Comparison of ENCODE assay signal across 17 mouse cellular contexts in the genomic region with DNA sequence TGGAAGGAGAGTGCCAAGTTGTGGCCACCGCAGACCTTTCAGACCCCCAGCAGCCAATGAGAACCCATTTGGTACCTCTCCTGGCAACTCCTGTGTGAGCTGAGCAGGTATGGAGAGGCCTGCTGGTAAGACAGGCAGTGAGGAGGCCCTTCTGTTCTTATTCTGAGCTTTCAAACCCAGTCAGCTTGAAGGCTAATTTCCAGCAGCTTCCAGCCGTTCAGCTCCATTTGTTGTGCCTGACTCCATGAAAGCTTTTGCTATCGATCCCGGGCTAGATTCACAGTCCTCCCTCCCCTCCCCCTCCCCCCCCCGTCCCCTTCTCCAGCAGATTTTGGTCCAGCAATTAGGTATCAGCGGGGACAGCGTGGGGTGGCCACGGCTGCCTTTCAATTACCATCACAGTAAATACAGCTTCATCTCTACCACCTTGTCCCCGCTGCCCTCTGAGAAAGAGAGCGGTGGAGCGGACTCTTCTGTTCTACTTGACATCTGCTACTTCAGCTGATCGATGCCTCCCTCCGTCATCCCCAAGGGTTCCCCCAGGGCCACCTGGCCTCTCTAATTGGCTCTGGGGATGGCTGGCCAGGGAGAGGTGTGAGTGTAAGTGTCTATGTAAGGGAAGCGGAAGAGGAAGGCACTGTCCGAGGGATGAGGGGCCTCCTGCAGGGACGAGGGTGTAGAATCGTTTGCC.
DNase-seq lines count a peak whose midpoint lies in the region; ATAC-seq and TF ChIP-seq lines count a peak whose summit lies in the region.
"Had no signal": no experiment of that assay in that cellular context is flagged by ENCODE, and none has a peak within 500 bp of the region (broad histone marks: within the 10 kb centered on the region; RNA-seq: fewer than 3 reads in every experiment).

No protein-coding gene starts in this region.

- H3K36me3 ChIP-seq in hindbrain, embryonic 10.5 days, result no peaks in the 10 kb centered on the region
- H3K36me3 ChIP-seq in hindbrain, postnatal 0 days (ENCODE audit: insufficient read depth, low read length), result no peaks in the 10 kb centered on the region
- H3K36me3 ChIP-seq in hindbrain, embryonic 15.5 days, result no peaks in the 10 kb centered on the region
- H3K36me3 ChIP-seq: limb, embryonic 12.5 days; liver, embryonic 15.5 days had no signal

- DNase-seq in hindbrain, embryonic 10.5 days (ENCODE audit: low spot score), result peak; percentile 31
- DNase-seq in hindbrain, postnatal 0 days (ENCODE audit: low spot score), result no peak
- DNase-seq in neural tube, embryonic 10.5 days (ENCODE audit: extremely low spot score, low spot score), result peak; percentile 27
- no peak for DNase-seq in kidney, postnatal 36 days
- no peak for DNase-seq in adrenal gland, postnatal 10 days
- no peak for DNase-seq in natural killer cell, adult 2 months (ENCODE audit: low spot score in 2 of 2)
- DNase-seq: adrenal gland, adult 8-10 months; cerebellum, adult 8-10 months; heart, adult 18-20 months; lung, postnatal 10 days; right cerebral cortex, postnatal 14 days had no signal

- WGBS in hindbrain, embryonic 10.5 days, result 33% methylated on average over 17 of the region's 17 CpGs
- 25% methylated on average over 17 of the region's 17 CpGs for WGBS in hindbrain, postnatal 0 days
- 26% methylated on average over 17 of the region's 17 CpGs for WGBS in hindbrain, embryonic 15.5 days

- no peak overlapping the region for H3K4me2 ChIP-seq in hindbrain, postnatal 0 days (ENCODE audit: low read depth, low read length)
- no peak overlapping the region for H3K4me2 ChIP-seq in hindbrain, embryonic 15.5 days
- H3K4me2 ChIP-seq: limb, embryonic 12.5 days; liver, embryonic 15.5 days had no signal

- no peak overlapping the region for H3K4me3 ChIP-seq in hindbrain, embryonic 10.5 days
- no peak overlapping the region for H3K4me3 ChIP-seq in hindbrain, postnatal 0 days (ENCODE audit: low read length)
- H3K4me3 ChIP-seq in hindbrain, embryonic 15.5 days, result no peak overlapping the region
- H3K4me3 ChIP-seq: left cerebral cortex, adult 2 months; limb, embryonic 12.5 days; liver, embryonic 15.5 days had no signal

- H3K27ac ChIP-seq in hindbrain, embryonic 10.5 days, result peak overlapping the region; percentile 69
- no peak overlapping the region; the same call in 1 of the 2 replicates for H3K27ac ChIP-seq in hindbrain, postnatal 0 days
- peak overlapping the region; percentile 39; the same call in 1 of the 2 replicates for H3K27ac ChIP-seq in hindbrain, embryonic 15.5 days (replicated peaks)
- H3K27ac ChIP-seq: kidney, postnatal 0 days; left cerebral cortex, adult 2 months; limb, embryonic 12.5 days; liver, embryonic 15.5 days had no signal

- H3K4me1 ChIP-seq in hindbrain, embryonic 10.5 days (replicated peaks), result peaks cover 28% of the 10 kb centered on the region
- no peaks in the 10 kb centered on the region for H3K4me1 ChIP-seq in hindbrain, postnatal 0 days (ENCODE audit: insufficient read depth, low read length)
- peaks cover 9% of the 10 kb centered on the region for H3K4me1 ChIP-seq in hindbrain, embryonic 15.5 days (replicated peaks)
- H3K4me1 ChIP-seq: limb, embryonic 12.5 days; liver, embryonic 15.5 days had no signal

- H3K9ac ChIP-seq in hindbrain, postnatal 0 days (replicated peaks; ENCODE audit: low read length), result no peak overlapping the region
- no peak overlapping the region for H3K9ac ChIP-seq in hindbrain, embryonic 15.5 days
- H3K9ac ChIP-seq: limb, embryonic 12.5 days; liver, embryonic 15.5 days had no signal

- H3K27me3 ChIP-seq in hindbrain, embryonic 10.5 days (ENCODE audit: insufficient read depth, poor library complexity, severe bottlenecking), result peaks cover 8% of the 10 kb centered on the region; the same call in 1 of the 2 replicates
- no peaks in the 10 kb centered on the region for H3K27me3 ChIP-seq in hindbrain, postnatal 0 days (ENCODE audit: insufficient read depth, low read length)
- H3K27me3 ChIP-seq in hindbrain, embryonic 15.5 days, result no peaks in the 10 kb centered on the region
- H3K27me3 ChIP-seq: liver, embryonic 15.5 days had no signal

- no peak for TF ChIP-seq CTCF in hindbrain, postnatal 0 days (IDR thresholded peaks at IDR 0.05; ENCODE audit: low read depth)

- ATAC-seq in hindbrain, postnatal 0 days, result no peak
- ATAC-seq in hindbrain, embryonic 15.5 days (ENCODE audit: low FRiP score, low read depth), result no peak
- ATAC-seq: inflammation-experienced regulatory T-cells, adult 6 months had no signal

- no peaks in the 10 kb centered on the region for H3K9me3 ChIP-seq in hindbrain, embryonic 10.5 days
- no peaks in the 10 kb centered on the region for H3K9me3 ChIP-seq in hindbrain, postnatal 0 days (ENCODE audit: low read length)
- H3K9me3 ChIP-seq in hindbrain, embryonic 15.5 days, result no peaks in the 10 kb centered on the region
- H3K9me3 ChIP-seq: liver, embryonic 15.5 days had no signal

Comparison
In these comparisons a context has a peak if more than half of its experiments do, and no peak if none do; other contexts are left out.
1. DNase-seq: peak in hindbrain, embryonic 10.5 days (single experiment) and neural tube, embryonic 10.5 days (single experiment); none in hindbrain, postnatal 0 days (single experiment), kidney, postnatal 36 days (0 of 2), adrenal gland, postnatal 10 days (single experiment) and natural killer cell, adult 2 months (0 of 2).